In the genomic region with DNA sequence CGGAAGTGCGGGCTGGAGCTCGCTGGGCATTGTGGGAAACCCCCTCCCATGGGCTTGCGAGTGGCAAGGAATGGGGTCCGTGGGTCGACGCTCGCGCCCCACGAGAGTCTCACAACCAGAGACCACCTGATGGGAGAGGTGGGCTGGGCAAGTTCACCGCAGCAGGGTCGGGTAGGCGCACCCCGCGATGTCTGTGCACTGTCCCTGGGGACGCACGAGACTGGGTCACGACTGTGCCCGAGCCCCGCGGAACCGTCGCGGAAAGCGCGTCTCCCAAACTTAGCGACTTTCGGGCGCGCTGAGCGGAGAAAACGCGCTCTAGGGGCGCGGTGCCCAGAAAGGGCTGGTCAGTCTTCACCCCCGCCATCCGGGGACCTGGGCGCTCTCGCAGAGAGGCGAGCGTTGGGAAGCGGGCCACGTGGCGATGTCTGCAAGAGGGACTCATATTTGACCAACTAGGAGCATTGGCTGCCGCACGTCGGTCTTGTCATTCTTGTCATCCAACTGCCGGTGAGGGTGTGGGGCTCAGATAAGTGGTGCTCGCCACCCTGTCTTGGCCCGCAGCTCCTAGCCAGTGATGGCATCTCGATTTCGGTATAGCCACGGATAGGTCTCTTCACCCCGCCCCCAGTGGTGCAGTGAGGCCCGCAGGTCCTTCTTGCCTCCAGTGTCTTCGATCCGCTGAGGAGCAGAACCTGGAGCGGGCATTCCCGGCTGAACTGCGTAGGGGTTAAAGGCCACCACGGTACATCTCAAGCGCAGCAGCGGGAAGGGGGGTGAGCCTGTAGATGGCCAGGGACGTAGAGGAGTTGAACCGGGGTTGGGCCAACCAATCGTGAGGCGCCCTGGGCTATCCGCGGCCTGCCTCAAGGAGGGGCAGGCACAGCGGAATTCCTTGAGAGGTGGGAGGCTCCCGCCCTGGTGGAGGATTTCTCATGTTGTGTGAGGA, we compare ENCODE assay signal across 8 mouse cellular contexts. TPM values are rescaled to one million over a fixed set of nuclear protein-coding genes. Genes with fewer than 3 reads are reported as not detected.
DNase-seq lines count a peak whose midpoint lies in the region; ATAC-seq and TF ChIP-seq lines count a peak whose summit lies in the region.

No protein-coding gene starts in this region.

- no peaks in the 10 kb centered on the region for H3K79me2 ChIP-seq in myocyte (ENCODE audit: control insufficient read depth, insufficient read depth)

- peak; percentile 24 for DNase-seq in A20 (ENCODE audit: low read depth, low spot score)
- peak; percentile 81 for DNase-seq in adrenal gland, adult 2 months
- DNase-seq in embryo, embryonic 9.5 days (ENCODE audit: extremely low spot score): peak; percentile 84
- peak; percentile 72 to 88 for DNase-seq in heart, adult 18-20 months
- peak; percentile 73 for DNase-seq in kidney, adult 11 months

- H3K4me3 ChIP-seq in liver, embryonic 12.5 days: peak overlapping the region; percentile 99
- peak overlapping the region; percentile 28 for H3K4me3 ChIP-seq in myocyte
- peak overlapping the region; percentile 97 for H3K4me3 ChIP-seq in stomach, embryonic 15.5 days (replicated peaks)

- H3K9ac ChIP-seq in liver, embryonic 12.5 days: peak overlapping the region; percentile 85
- peak overlapping the region; percentile 54 for H3K9ac ChIP-seq in stomach, embryonic 15.5 days

- H3K9me3 ChIP-seq in liver, embryonic 12.5 days (replicated peaks): no peaks in the 10 kb centered on the region
- H3K9me3 ChIP-seq in stomach, embryonic 15.5 days: no peaks in the 10 kb centered on the region

- peak overlapping the region; percentile 97 for H3K27ac ChIP-seq in liver, embryonic 12.5 days
- peak overlapping the region; percentile 75 for H3K27ac ChIP-seq in stomach, embryonic 15.5 days

- H3K4me1 ChIP-seq in liver, embryonic 12.5 days: peaks cover 72% of the 10 kb centered on the region
- H3K4me1 ChIP-seq in stomach, embryonic 15.5 days: peaks cover 27% of the 10 kb centered on the region

- TF ChIP-seq POLR2A in myocyte (IDR thresholded peaks at IDR 0.05; ENCODE audit: insufficient read length, low read depth): no peak

- WGBS in liver, embryonic 12.5 days (ENCODE audit: insufficient replicate concordance): under 1% methylated on average over 71 of the region's 71 CpGs
- WGBS in stomach, embryonic 15.5 days: under 1% methylated on average over 67 of the region's 71 CpGs

- H3K36me3 ChIP-seq in liver, embryonic 12.5 days: no peaks in the 10 kb centered on the region
- no peaks in the 10 kb centered on the region for H3K36me3 ChIP-seq in myocyte (ENCODE audit: control insufficient read depth, insufficient read depth)
- H3K36me3 ChIP-seq in stomach, embryonic 15.5 days: no peaks in the 10 kb centered on the region

- ATAC-seq in liver, embryonic 12.5 days: peak; percentile 87
- peak; percentile 69 for ATAC-seq in stomach, embryonic 15.5 days (ENCODE audit: insufficient read depth, low FRiP score, low read depth)

- peaks cover 19% of the 10 kb centered on the region; the same call in 1 of the 2 replicates for H3K27me3 ChIP-seq in liver, embryonic 12.5 days (replicated peaks)
- peaks cover 32% of the 10 kb centered on the region for H3K27me3 ChIP-seq in myocyte (ENCODE audit: control insufficient read depth, insufficient read depth, insufficient read length)
- H3K27me3 ChIP-seq in stomach, embryonic 15.5 days (replicated peaks): peaks cover 4% of the 10 kb centered on the region; the same call in 1 of the 2 replicates

- H3K4me2 ChIP-seq in liver, embryonic 12.5 days: peak overlapping the region; percentile 100
- H3K4me2 ChIP-seq in myocyte (ENCODE audit: low read depth): peak overlapping the region; percentile 98
- H3K4me2 ChIP-seq in stomach, embryonic 15.5 days: peak overlapping the region; percentile 99

- peak overlapping the region; percentile 53 for H3ac ChIP-seq in myocyte (ENCODE audit: control insufficient read depth, insufficient read length)

TF ChIP-seq in myocyte, 11 proteins besides CTCF, POLR2A, EP300 and RAD21:
- TF ChIP-seq USF1 (IDR thresholded peaks at IDR 0.05; ENCODE audit: low read depth) (no peak), MYOG (IDR thresholded peaks at IDR 0.05; ENCODE audit: control insufficient read depth in 1 of 3, insufficient read depth in 1 of 3, insufficient read length in 2 of 3, low read depth in 2 of 3) (peak in 1 of 3 experiments; percentile 6)

RNA-seq across cellular contexts. Expression of a gene that starts 0.7 kb away (rescaled TPM):
- total RNA-seq in adrenal gland, adult 2 months (2021): 10 to 100 TPM in 1 of 2 experiments, 1 to 10 TPM in 1; 9.5 to 16.3 TPM
- 6.0 and 6.2 TPM in 2 replicates for polyA plus RNA-seq in adrenal gland, adult 2 months (2012; rRNA removed)
- 10 to 100 TPM in 1 of 2 experiments, 1 to 10 TPM in 1; 9.4 to 11.2 TPM for total RNA-seq in heart, adult 18-20 months (2021)
- polyA plus RNA-seq in liver, embryonic 12.5 days (2016; fragmentation: Nextera tagmentation; extraction: Ambion mirVana): 15.5 and 16.9 TPM in 2 replicates
- 1.3 TPM for polyA plus RNA-seq in myocyte (2012; fragmentation: generic; extraction: Trizol)
- 9.7 and 10.0 TPM in 2 replicates for polyA plus RNA-seq in stomach, embryonic 15.5 days (2015; fragmentation: Nextera tagmentation; extraction: Ambion mirVana)

RNA-seq across cellular contexts. Expression of a gene that starts 33.1 kb away (rescaled TPM):
- not detected for total RNA-seq in adrenal gland, adult 2 months (2021)
- polyA plus RNA-seq in adrenal gland, adult 2 months (2012; rRNA removed): not detected in 2 replicates
- total RNA-seq in heart, adult 18-20 months (2021): not detected
- polyA plus RNA-seq in liver, embryonic 12.5 days (2016; fragmentation: Nextera tagmentation; extraction: Ambion mirVana): 0.12 TPM in 1 of 2 replicates, not detected in the other
- polyA plus RNA-seq in myocyte (2012; fragmentation: generic; extraction: Trizol): 0.06 TPM
- 0.17 and 0.23 TPM in 2 replicates for polyA plus RNA-seq in stomach, embryonic 15.5 days (2015; fragmentation: Nextera tagmentation; extraction: Ambion mirVana)

RNA-seq across cellular contexts. Expression of a gene that starts 37.0 kb away (rescaled TPM):
- total RNA-seq in adrenal gland, adult 2 months (2021): 100 to 1,000 TPM; 102 to 119 TPM
- 24.0 and 25.2 TPM in 2 replicates for polyA plus RNA-seq in adrenal gland, adult 2 months (2012; rRNA removed)
- total RNA-seq in heart, adult 18-20 months (2021): 10 to 100 TPM; 63.9 to 65.2 TPM
- 93.4 and 95.8 TPM in 2 replicates for polyA plus RNA-seq in liver, embryonic 12.5 days (2016; fragmentation: Nextera tagmentation; extraction: Ambion mirVana)
- polyA plus RNA-seq in myocyte (2012; fragmentation: generic; extraction: Trizol): 108 TPM
- polyA plus RNA-seq in stomach, embryonic 15.5 days (2015; fragmentation: Nextera tagmentation; extraction: Ambion mirVana): 136 and 140 TPM in 2 replicates

Comparison
In these comparisons a context has a peak if more than half of its experiments do, and no peak if none do; other contexts are left out.
1. Peak in every context shown above with its lines: DNase-seq, ATAC-seq, H3K4me3 ChIP-seq and H3K27ac ChIP-seq.
2. DNase-seq: peak in every context shown above with its lines; median percentile 84 in embryo, embryonic 9.5 days; 81 in adrenal gland, adult 2 months; 80 in heart, adult 18-20 months; 73 in kidney, adult 11 months; 24 in A20.
3. H3K4me3 ChIP-seq: peak in every context shown above with its lines; median percentile 99 in liver, embryonic 12.5 days; 97 in stomach, embryonic 15.5 days; 28 in myocyte.